Mouse (Mus musculus) liver, adult 2 months (tissue): Measurements from ENCODE around the gene Ip6k2.

Experiments used
- CTCF ChIP-seq: fragments of 200-500 bp; IDR thresholded peaks from 2 replicates; pipeline ENCODE4 v1.5.1; 2011; ENCODE audit warnings: low read depth, low read length, control low read depth
- POLR2A ChIP-seq: fragments of 200-500 bp; IDR thresholded peaks from 2 replicates; pipeline ENCODE4 v1.6.1; 2011; ENCODE audit warnings: low read length, control low read depth; ENCODE audit not compliant: insufficient read depth; ENCODE audit errors: extremely low read depth

DNA sequence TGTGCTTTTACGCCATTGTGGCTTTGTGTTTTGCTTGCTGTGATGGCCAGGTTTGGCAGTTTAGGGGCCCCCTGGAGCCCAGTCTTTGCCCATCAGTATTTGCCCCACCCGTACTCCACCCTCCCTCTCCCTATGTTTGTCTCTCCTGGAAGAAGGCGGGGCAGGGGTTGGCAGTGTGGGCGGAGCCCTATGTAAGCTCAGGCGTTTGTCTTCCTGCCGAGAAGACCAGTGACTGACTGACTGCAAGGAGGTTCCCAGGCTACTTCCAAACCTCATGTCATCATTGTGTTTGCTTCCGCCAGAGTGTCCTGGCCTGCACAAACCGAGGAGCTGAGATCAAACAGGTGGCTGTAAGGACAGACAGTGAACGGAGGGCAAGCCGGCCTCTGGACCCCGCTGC is 12.2 kb downstream of the Ip6k2 start:
- TF ChIP-seq CTCF = no peak
- peak; percentile 81 for TF ChIP-seq POLR2A
